Mouse (Mus musculus): Measurements from ENCODE around the gene Rgs7.

Rgs7 gene

GRCm38 (mm10) chr1:175300895-175301294 is 191.4 kb downstream of the Rgs7 start:
- no peak for DNase-seq (ENCODE audit: low read depth)

GRCm38 (mm10) chr1:175300404-175300803 is 191.9 kb downstream of the Rgs7 start:
- no peak for DNase-seq (ENCODE audit: low read depth)

GRCm38 (mm10) chr1:175299603-175300397 is 192.5 kb downstream of the Rgs7 start:
- no peak for DNase-seq (ENCODE audit: low read depth)

- DNase-seq (ENCODE audit: low read depth): no peak
Measured at GRCm38 (mm10) chr1:175296906-175297305, 195.4 kb downstream of the Rgs7 start.

GRCm38 (mm10) chr1:175290072-175290471 is 202.2 kb downstream of the Rgs7 start:
- DNase-seq (ENCODE audit: low read depth): no peak

GRCm38 (mm10) chr1:175262341-175262740 is 230.0 kb downstream of the Rgs7 start:
- DNase-seq (ENCODE audit: low read depth): no peak

GRCm38 (mm10) chr1:175259374-175259773 is 232.9 kb downstream of the Rgs7 start:
- DNase-seq (ENCODE audit: low read depth): no peak

- no peak for DNase-seq (ENCODE audit: low read depth)
Measured at GRCm38 (mm10) chr1:175255224-175255623, 237.1 kb downstream of the Rgs7 start.

GRCm38 (mm10) chr1:175254724-175255123 is 237.6 kb downstream of the Rgs7 start:
- no peak for DNase-seq (ENCODE audit: low read depth)

GRCm38 (mm10) chr1:175242135-175242534 is 250.2 kb downstream of the Rgs7 start:
- no peak for DNase-seq (ENCODE audit: low read depth)

GRCm38 (mm10) chr1:175240137-175240536 is 252.2 kb downstream of the Rgs7 start:
- no peak for DNase-seq (ENCODE audit: low read depth)

- DNase-seq (ENCODE audit: low read depth): no peak
Measured at GRCm38 (mm10) chr1:175221593-175222500, 270.5 kb downstream of the Rgs7 start.

- DNase-seq (ENCODE audit: low read depth): no peak
Measured at GRCm38 (mm10) chr1:175219563-175219962, 272.7 kb downstream of the Rgs7 start.

- DNase-seq (ENCODE audit: low read depth): no peak
Measured at GRCm38 (mm10) chr1:175207004-175207403, 285.3 kb downstream of the Rgs7 start.

- no peak for DNase-seq (ENCODE audit: low read depth)
Measured at GRCm38 (mm10) chr1:175205633-175206032, 286.7 kb downstream of the Rgs7 start.

- no peak for DNase-seq (ENCODE audit: low read depth)
Measured at GRCm38 (mm10) chr1:175203544-175203943, 288.8 kb downstream of the Rgs7 start.

GRCm38 (mm10) chr1:175202902-175203301 is 289.4 kb downstream of the Rgs7 start:
- DNase-seq (ENCODE audit: low read depth): no peak

- DNase-seq (ENCODE audit: low read depth): no peak
Measured at GRCm38 (mm10) chr1:175198881-175199280, 293.4 kb downstream of the Rgs7 start.

- no peak for DNase-seq (ENCODE audit: low read depth)
Measured at GRCm38 (mm10) chr1:175195806-175196205, 296.5 kb downstream of the Rgs7 start.

GRCm38 (mm10) chr1:175188186-175188585 is 304.1 kb downstream of the Rgs7 start:
- DNase-seq (ENCODE audit: low read depth): no peak

- DNase-seq (ENCODE audit: low read depth): no peak
Measured at GRCm38 (mm10) chr1:175185211-175185610, 307.1 kb downstream of the Rgs7 start.

- no peak for DNase-seq (ENCODE audit: low read depth)
Measured at GRCm38 (mm10) chr1:175184736-175185135, 307.6 kb downstream of the Rgs7 start.

GRCm38 (mm10) chr1:175178733-175179132 is 313.6 kb downstream of the Rgs7 start:
- DNase-seq (ENCODE audit: low read depth): no peak
